Mouse (Mus musculus) ES-E14 (cell line): ENCODE data around the gene Mrgbp. TPM values are rescaled to one million over a fixed set of nuclear protein-coding genes. Genes with fewer than 3 reads are reported as not detected.

Experiments used
- DNase-seq: peaks from one replicate; pipeline ENCODE4 v3.0.0-alpha.2; 2013; ENCODE audit warnings: low read depth, low spot score
- H3K27ac ChIP-seq: 2 replicates; pipeline ENCODE4 v1.5.1; 2012; ENCODE audit warnings: low read depth, mild to moderate bottlenecking, low read length, moderate library complexity, mixed read lengths; ENCODE audit not compliant: poor library complexity, insufficient read depth, severe bottlenecking
- H3K36me3 ChIP-seq: 2 replicates; pipeline ENCODE4 v1.6.1; 2012; ENCODE audit warnings: mild to moderate bottlenecking, low read length, moderate library complexity, mixed read lengths; ENCODE audit not compliant: control insufficient read depth, poor library complexity, insufficient read depth, severe bottlenecking
- H3K4me1 ChIP-seq, 2 experiments: fragments of 150-350 bp in 1 of 2; sonication (generic) in 1 of 2; 2 replicates each; pipeline ENCODE4 v1.6.1; 2012; ENCODE audit warnings: low read length in 2 of 2, mild to moderate bottlenecking in 1 of 2, mixed read lengths in 1 of 2; ENCODE audit not compliant: control insufficient read depth in 2 of 2, insufficient read depth in 2 of 2, poor library complexity in 1 of 2
- H3K4me3 ChIP-seq, 2 experiments: fragments of 150-350 bp in 1 of 2; sonication (generic) in 1 of 2; 2 replicates each; pipeline ENCODE4 v1.5.1; 2012; ENCODE audit warnings: low read length in 2 of 2, low read depth in 1 of 2, mild to moderate bottlenecking in 1 of 2, mixed read lengths in 1 of 2; ENCODE audit not compliant: insufficient read depth in 1 of 2, poor library complexity in 1 of 2, severe bottlenecking in 1 of 2
- H3K9ac ChIP-seq: 2 replicates; pipeline ENCODE4 v1.6.1; 2012; ENCODE audit warnings: low read depth, mild to moderate bottlenecking, low read length, mixed read lengths; ENCODE audit not compliant: poor library complexity, insufficient read depth, severe bottlenecking
- H3K9me3 ChIP-seq: fragments of 150-350 bp; sonication (generic); 2 replicates; pipeline ENCODE4 v1.6.1; 2012; ENCODE audit warnings: low read depth, mild to moderate bottlenecking, low read length; ENCODE audit not compliant: control insufficient read depth, insufficient read depth
- CHD2 ChIP-seq: IDR thresholded peaks from 2 replicates; pipeline ENCODE4 v1.6.1; 2014; ENCODE audit warnings: mild to moderate bottlenecking, low read depth, low read length, inconsistent platforms
- HCFC1 ChIP-seq: IDR thresholded peaks from 2 replicates; pipeline ENCODE4 v1.6.1; 2012; ENCODE audit warnings: low read length, inconsistent platforms, borderline replicate concordance; ENCODE audit not compliant: insufficient read depth
- MAFK ChIP-seq: IDR thresholded peaks from 2 replicates; pipeline ENCODE4 v1.6.1; 2014; ENCODE audit warnings: mild to moderate bottlenecking, low read depth, low read length, inconsistent platforms; ENCODE audit not compliant: insufficient read depth
- ZC3H11A ChIP-seq: IDR thresholded peaks from 2 replicates; pipeline ENCODE4 v1.6.1; 2012; ENCODE audit warnings: low read depth, mild to moderate bottlenecking, inconsistent platforms, low read length, borderline replicate concordance
- ZNF384 ChIP-seq: IDR thresholded peaks from 2 replicates; pipeline ENCODE4 v1.6.1; 2012; ENCODE audit warnings: low read depth, low read length, inconsistent platforms
- in situ Hi-C, 2 experiments: fragments of 600-800 bp; cut with MboI; formaldehyde crosslinking; loops; one replicate each; pipeline ENCODE4 v1.15.1; 2025; ENCODE audit warnings: low sequenced_read_pairs in 2 of 2, inconsistent platforms in 1 of 2; ENCODE audit not compliant: unreplicated experiment in 2 of 2
- total RNA-seq: library from RNA; depleted of rRNA; stranded (reverse); fragments of 300-350 nt; gene quantifications from 2 replicates; pipeline ENCODE4 v1.2.3, GENCODE M21; 2012

Mrgbp gene
- total RNA-seq, 1 experiment = 27.2 TPM

DNA sequence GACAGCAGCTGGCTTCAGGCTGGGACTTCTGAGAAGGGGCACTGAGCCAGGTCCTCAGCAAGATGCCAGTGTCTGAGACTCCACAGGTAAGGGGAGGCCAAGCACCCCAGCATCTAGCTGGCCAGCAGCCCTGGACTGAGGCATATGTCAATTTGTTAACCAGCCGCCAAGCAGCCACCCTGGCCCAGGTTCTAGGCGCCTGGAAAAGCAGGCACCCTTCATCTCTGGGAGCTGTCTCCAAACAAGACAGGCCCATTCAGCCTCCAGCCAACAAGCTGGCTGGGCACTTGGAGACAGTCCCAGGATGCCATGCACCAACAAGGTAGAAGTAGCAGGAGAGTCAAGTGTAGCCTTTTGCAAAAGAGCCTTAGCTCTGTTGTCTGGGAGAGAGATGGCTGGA lies 37.4 kb upstream of the Mrgbp start:
- no peak overlapping the region for H3K27ac ChIP-seq
- H3K4me1 ChIP-seq = peaks cover 0 to 3% of the 10 kb centered on the region in 2 experiments; a peak in 2 of 4 replicates
- no peak overlapping the region for H3K9ac ChIP-seq
- no peaks in the 10 kb centered on the region for H3K9me3 ChIP-seq
- H3K4me3 ChIP-seq = no peak overlapping the region
- H3K36me3 ChIP-seq = no peaks in the 10 kb centered on the region
- no peak for TF ChIP-seq HCFC1
- TF ChIP-seq CHD2 = no peak
- TF ChIP-seq ZC3H11A = no peak
- no peak for TF ChIP-seq MAFK
- no peak for TF ChIP-seq ZNF384
- in situ Hi-C loops = no loop called here
- no peak for DNase-seq

DNA sequence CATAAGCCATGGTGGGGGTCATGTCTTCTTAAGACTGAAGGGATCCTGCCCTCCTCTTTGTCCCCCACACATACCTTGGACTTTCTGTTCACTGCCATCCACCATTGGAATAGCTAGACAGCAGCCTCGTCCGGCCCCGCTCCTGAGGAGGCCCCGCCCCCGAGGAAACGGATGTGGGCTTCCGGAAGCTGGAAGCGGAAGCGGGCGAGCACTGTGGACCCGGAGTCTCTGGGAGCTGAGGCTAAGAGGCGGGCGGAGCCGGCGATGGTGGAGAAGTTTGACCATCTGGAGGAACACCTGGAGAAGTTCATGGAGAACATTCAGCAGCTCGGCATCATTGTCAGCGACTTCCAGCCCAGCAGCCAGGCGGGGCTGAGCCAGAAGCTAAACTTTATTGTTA lies 36.1 kb upstream of the Mrgbp start:
- DNase-seq = no peak
- Histone ChIP-seq H3K4me3 (peak overlapping the region in 1 of 2 experiments; percentile 39; a peak in 1 of 4 replicates), H3K36me3 (no peaks in the 10 kb centered on the region), H3K27ac (no peak overlapping the region), H3K9ac (no peak overlapping the region), H3K4me1 (peaks cover 0 to 3% of the 10 kb centered on the region in 2 experiments; a peak in 2 of 4 replicates), H3K9me3 (no peaks in the 10 kb centered on the region)
- no peak for TF ChIP-seq ZNF384
- no peak for TF ChIP-seq CHD2
- TF ChIP-seq MAFK = no peak
- no peak for TF ChIP-seq ZC3H11A
- no peak for TF ChIP-seq HCFC1
- in situ Hi-C loops = no loop called here

DNA sequence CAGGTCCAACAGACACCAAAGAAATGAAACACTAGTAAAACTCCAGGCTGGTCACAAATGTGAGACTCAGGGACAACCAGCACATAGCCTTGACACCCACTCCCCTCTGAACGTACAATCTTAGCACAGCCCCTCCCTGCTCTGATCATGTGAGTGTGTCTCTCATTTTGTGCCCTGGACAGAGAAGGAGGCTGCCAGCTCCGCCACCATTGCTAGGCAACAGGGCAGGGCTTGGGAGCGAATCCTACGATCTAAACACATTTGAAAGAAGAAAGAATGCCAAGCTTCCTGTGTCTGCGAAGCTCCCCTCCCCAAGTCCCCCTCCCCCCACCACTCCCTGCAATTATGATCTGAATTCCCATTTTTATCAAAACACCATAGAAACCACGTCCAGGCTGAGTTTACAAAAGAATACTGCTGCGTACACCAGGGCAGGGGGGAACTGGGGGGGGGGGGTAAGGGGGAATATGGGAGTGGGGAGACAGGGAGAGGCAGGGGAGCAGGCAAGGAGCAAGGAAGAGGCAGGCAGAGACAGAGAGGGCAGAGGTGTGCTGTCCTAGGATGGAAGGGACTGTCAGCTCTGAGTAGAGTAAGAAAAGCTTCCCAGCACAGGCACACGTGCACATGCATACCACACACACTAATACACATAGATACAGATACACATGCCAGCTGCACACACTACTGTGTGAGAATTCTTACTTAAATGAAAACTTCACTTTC lies 33.6 kb upstream of the Mrgbp start:
- TF ChIP-seq CHD2 (no peak), ZC3H11A (no peak), ZNF384 (no peak), MAFK (no peak), HCFC1 (no peak)
- Histone ChIP-seq H3K4me3 (no peak overlapping the region), H3K4me1 (peaks cover 0 to 3% of the 10 kb centered on the region in 2 experiments; a peak in 2 of 4 replicates), H3K27ac (no peak overlapping the region), H3K9me3 (no peaks in the 10 kb centered on the region), H3K36me3 (no peaks in the 10 kb centered on the region), H3K9ac (no peak overlapping the region)
- in situ Hi-C loops = no loop called here
- DNase-seq = no peak

DNA sequence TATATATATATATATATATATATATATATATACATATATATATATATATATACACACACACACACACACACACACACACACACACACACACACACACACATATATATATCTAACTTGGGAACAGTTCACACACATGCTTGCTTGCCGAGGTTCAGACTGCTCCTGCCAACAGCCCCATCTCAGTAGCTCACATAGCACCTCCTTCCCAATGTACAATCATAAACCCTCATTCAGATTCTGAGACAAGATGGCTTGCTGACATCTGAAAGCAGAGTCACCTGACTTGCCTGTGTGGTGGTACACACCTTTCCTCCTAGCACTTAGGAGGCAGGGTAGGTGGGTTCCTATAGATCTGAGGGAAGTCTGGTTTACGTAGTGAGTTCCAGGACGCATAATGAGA lies 28.8 kb upstream of the Mrgbp start:
- no peaks in the 10 kb centered on the region for H3K36me3 ChIP-seq
- in situ Hi-C loops = loop anchor here (5.0 to 25.0 kb wide), 3 partner anchors 58 to 235 kb away; partner anchors contain the start of genes Bhlhe23 (in 1 of the 2) and Ntsr1 (in 1 of the 2)
- no peak for TF ChIP-seq ZC3H11A
- TF ChIP-seq ZNF384 = no peak
- no peak for TF ChIP-seq CHD2
- no peak for TF ChIP-seq HCFC1
- DNase-seq = no peak
- H3K4me1 ChIP-seq = no peaks in the 10 kb centered on the region; a peak in 1 of 4 replicates
- H3K4me3 ChIP-seq = no peak overlapping the region
- no peak overlapping the region for H3K9ac ChIP-seq
- H3K27ac ChIP-seq = no peak overlapping the region
- no peaks in the 10 kb centered on the region for H3K9me3 ChIP-seq

DNA sequence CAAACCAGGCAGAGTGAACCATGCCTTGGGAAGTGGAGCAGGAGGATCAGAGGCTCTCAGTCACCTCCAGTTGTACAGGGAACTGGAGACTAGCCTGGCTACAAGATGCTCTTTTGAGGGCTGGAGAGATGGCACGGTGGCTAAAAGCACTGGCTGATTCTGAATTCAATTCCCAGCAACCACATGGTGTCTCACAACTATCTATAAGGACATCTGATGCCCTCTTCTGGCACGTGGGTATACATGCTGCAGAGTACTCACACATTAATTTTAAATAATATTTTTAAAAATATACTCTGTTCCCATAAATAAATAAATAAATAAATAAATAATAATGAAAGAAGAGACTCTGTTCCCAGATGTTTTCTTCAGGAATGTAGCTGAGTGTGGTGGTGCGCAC lies 25.9 kb upstream of the Mrgbp start:
- Histone ChIP-seq H3K9me3 (no peaks in the 10 kb centered on the region), H3K36me3 (no peaks in the 10 kb centered on the region), H3K4me3 (no peak overlapping the region), H3K27ac (no peak overlapping the region), H3K4me1 (no peaks in the 10 kb centered on the region), H3K9ac (no peak overlapping the region)
- TF ChIP-seq ZC3H11A = no peak
- TF ChIP-seq MAFK = no peak
- TF ChIP-seq ZNF384 = no peak
- no peak for TF ChIP-seq HCFC1
- no peak for TF ChIP-seq CHD2
- no peak for DNase-seq
- in situ Hi-C loops = loop anchor here in 1 of 2 experiments (10.0 to 25.0 kb wide), 2 partner anchors 60 to 232 kb away; partner anchors contain the start of genes Bhlhe23 and Ntsr1
